Mouse (Mus musculus): ENCODE results near the gene Osbpl6. TPM values are rescaled to one million over a fixed set of nuclear protein-coding genes. Genes with fewer than 3 reads are reported as not detected.
A peak's percentile ranks its signal among the peaks of the same experiment; 100 is the strongest.

Gene Osbpl6
- polyA plus RNA-seq, 1 experiment = 0.20 TPM

GRCm38 (mm10) chr2:76405596-76406150 lies 635 bp upstream of the Osbpl6 start:
- TF ChIP-seq POLR2A (IDR thresholded peaks at IDR 0.05; ENCODE audit: control insufficient read depth, low read depth, low read length) (no peak), CTCF (IDR thresholded peaks at IDR 0.05; ENCODE audit: control insufficient read depth, insufficient read depth, insufficient replicate concordance, low read depth, low read length) (no peak)

GRCm38 (mm10) chr2:76406937-76407441 lies 681 bp downstream of the Osbpl6 start:
- no peak overlapping the region for H3K27ac ChIP-seq (ENCODE audit: control insufficient read depth, insufficient read depth, low read depth, low read length)

More at GRCm38 (mm10) chr2:76405596-76406150, 635 bp upstream of the Osbpl6 start:
- Histone ChIP-seq H3K27ac (ENCODE audit: control insufficient read depth, insufficient read depth, low read depth, low read length) (no peak overlapping the region), H3K36me3 (ENCODE audit: control insufficient read depth, insufficient read depth, low read length) (no peaks in the 10 kb centered on the region), H3K4me1 (ENCODE audit: control insufficient read depth, insufficient read depth, low read length) (peaks cover 9% of the 10 kb centered on the region), H3K27me3 (ENCODE audit: control insufficient read depth, insufficient read depth, low read length) (no peaks in the 10 kb centered on the region; the same call in 1 of the 2 replicates), H3K4me3 (ENCODE audit: control insufficient read depth, low read depth, low read length) (no peak overlapping the region; the same call in 1 of the 2 replicates)

GRCm38 (mm10) chr2:76409526-76409925 lies 3.2 kb downstream of the Osbpl6 start:
- Histone ChIP-seq H3K4me1 (ENCODE audit: control insufficient read depth, insufficient read depth, low read length) (peaks cover 9% of the 10 kb centered on the region), H3K27ac (ENCODE audit: control insufficient read depth, insufficient read depth, low read depth, low read length) (no peak overlapping the region), H3K27me3 (ENCODE audit: control insufficient read depth, insufficient read depth, low read length) (no peaks in the 10 kb centered on the region; the same call in 1 of the 2 replicates), H3K36me3 (ENCODE audit: control insufficient read depth, insufficient read depth, low read length) (no peaks in the 10 kb centered on the region), H3K4me3 (ENCODE audit: control insufficient read depth, low read depth, low read length) (no peak overlapping the region)
- TF ChIP-seq POLR2A (IDR thresholded peaks at IDR 0.05; ENCODE audit: control insufficient read depth, low read depth, low read length) (no peak), CTCF (IDR thresholded peaks at IDR 0.05; ENCODE audit: control insufficient read depth, insufficient read depth, insufficient replicate concordance, low read depth, low read length) (no peak)

More at GRCm38 (mm10) chr2:76406937-76407441, 681 bp downstream of the Osbpl6 start:
- Histone ChIP-seq H3K36me3 (ENCODE audit: control insufficient read depth, insufficient read depth, low read length) (no peaks in the 10 kb centered on the region), H3K4me1 (ENCODE audit: control insufficient read depth, insufficient read depth, low read length) (peaks cover 9% of the 10 kb centered on the region), H3K27me3 (ENCODE audit: control insufficient read depth, insufficient read depth, low read length) (no peaks in the 10 kb centered on the region; the same call in 1 of the 2 replicates), H3K4me3 (ENCODE audit: control insufficient read depth, low read depth, low read length) (peak overlapping the region; percentile 57)
- TF ChIP-seq CTCF (IDR thresholded peaks at IDR 0.05; ENCODE audit: control insufficient read depth, insufficient read depth, insufficient replicate concordance, low read depth, low read length) (no peak), POLR2A (IDR thresholded peaks at IDR 0.05; ENCODE audit: control insufficient read depth, low read depth, low read length) (no peak)

- Histone ChIP-seq H3K4me1 (ENCODE audit: control insufficient read depth, insufficient read depth, low read length) (peaks cover 9% of the 10 kb centered on the region), H3K4me3 (ENCODE audit: control insufficient read depth, low read depth, low read length) (no peak overlapping the region), H3K27me3 (ENCODE audit: control insufficient read depth, insufficient read depth, low read length) (no peaks in the 10 kb centered on the region; the same call in 1 of the 2 replicates), H3K36me3 (ENCODE audit: control insufficient read depth, insufficient read depth, low read length) (no peaks in the 10 kb centered on the region), H3K27ac (ENCODE audit: control insufficient read depth, insufficient read depth, low read depth, low read length) (no peak overlapping the region)
- TF ChIP-seq POLR2A (IDR thresholded peaks at IDR 0.05; ENCODE audit: control insufficient read depth, low read depth, low read length) (no peak), CTCF (IDR thresholded peaks at IDR 0.05; ENCODE audit: control insufficient read depth, insufficient read depth, insufficient replicate concordance, low read depth, low read length) (no peak)
These were observed 3.7 kb downstream of the Osbpl6 start for GRCm38 (mm10) chr2:76409986-76410385.

- no peaks in the 10 kb centered on the region for H3K4me1 ChIP-seq (ENCODE audit: control insufficient read depth, insufficient read depth, low read length)
- TF ChIP-seq POLR2A (IDR thresholded peaks at IDR 0.05; ENCODE audit: control insufficient read depth, low read depth, low read length) = no peak
- TF ChIP-seq CTCF (IDR thresholded peaks at IDR 0.05; ENCODE audit: control insufficient read depth, insufficient read depth, insufficient replicate concordance, low read depth, low read length) = no peak
These were observed 6.6 kb downstream of the Osbpl6 start for GRCm38 (mm10) chr2:76412924-76413323.

GRCm38 (mm10) chr2:76417446-76418141 lies 11.3 kb downstream of the Osbpl6 start:
- Histone ChIP-seq H3K27me3 (ENCODE audit: control insufficient read depth, insufficient read depth, low read length) (no peaks in the 10 kb centered on the region), H3K4me3 (ENCODE audit: control insufficient read depth, low read depth, low read length) (no peak overlapping the region), H3K27ac (ENCODE audit: control insufficient read depth, insufficient read depth, low read depth, low read length) (no peak overlapping the region), H3K36me3 (ENCODE audit: control insufficient read depth, insufficient read depth, low read length) (no peaks in the 10 kb centered on the region), H3K4me1 (ENCODE audit: control insufficient read depth, insufficient read depth, low read length) (no peaks in the 10 kb centered on the region)
- no peak for TF ChIP-seq CTCF (IDR thresholded peaks at IDR 0.05; ENCODE audit: control insufficient read depth, insufficient read depth, insufficient replicate concordance, low read depth, low read length)

More at GRCm38 (mm10) chr2:76412924-76413323, 6.6 kb downstream of the Osbpl6 start:
- Histone ChIP-seq H3K27me3 (ENCODE audit: control insufficient read depth, insufficient read depth, low read length) (no peaks in the 10 kb centered on the region), H3K36me3 (ENCODE audit: control insufficient read depth, insufficient read depth, low read length) (no peaks in the 10 kb centered on the region), H3K4me3 (ENCODE audit: control insufficient read depth, low read depth, low read length) (no peak overlapping the region), H3K27ac (ENCODE audit: control insufficient read depth, insufficient read depth, low read depth, low read length) (no peak overlapping the region)

- no peak overlapping the region for H3K4me3 ChIP-seq (ENCODE audit: control insufficient read depth, low read depth, low read length)
These were observed 11.8 kb downstream of the Osbpl6 start for GRCm38 (mm10) chr2:76418142-76418518.

More at GRCm38 (mm10) chr2:76418142-76418518, 11.8 kb downstream of the Osbpl6 start:
- no peaks in the 10 kb centered on the region for H3K36me3 ChIP-seq (ENCODE audit: control insufficient read depth, insufficient read depth, low read length)
- H3K27me3 ChIP-seq (ENCODE audit: control insufficient read depth, insufficient read depth, low read length) = no peaks in the 10 kb centered on the region
- H3K27ac ChIP-seq (ENCODE audit: control insufficient read depth, insufficient read depth, low read depth, low read length) = no peak overlapping the region
- no peaks in the 10 kb centered on the region for H3K4me1 ChIP-seq (ENCODE audit: control insufficient read depth, insufficient read depth, low read length)
- TF ChIP-seq CTCF (IDR thresholded peaks at IDR 0.05; ENCODE audit: control insufficient read depth, insufficient read depth, insufficient replicate concordance, low read depth, low read length) (no peak), POLR2A (IDR thresholded peaks at IDR 0.05; ENCODE audit: control insufficient read depth, low read depth, low read length) (no peak)

Data from testis, adult 2 months (tissue).